Mouse (Mus musculus): ENCODE data around the gene Mfsd4b3. TPM values are rescaled to one million over a fixed set of nuclear protein-coding genes. Genes with fewer than 3 reads are reported as not detected.

The Mfsd4b3 gene
- total and polyA plus RNA-seq, 2 experiments from 2014 or later: 1.1 to 1.5 TPM

DNA sequence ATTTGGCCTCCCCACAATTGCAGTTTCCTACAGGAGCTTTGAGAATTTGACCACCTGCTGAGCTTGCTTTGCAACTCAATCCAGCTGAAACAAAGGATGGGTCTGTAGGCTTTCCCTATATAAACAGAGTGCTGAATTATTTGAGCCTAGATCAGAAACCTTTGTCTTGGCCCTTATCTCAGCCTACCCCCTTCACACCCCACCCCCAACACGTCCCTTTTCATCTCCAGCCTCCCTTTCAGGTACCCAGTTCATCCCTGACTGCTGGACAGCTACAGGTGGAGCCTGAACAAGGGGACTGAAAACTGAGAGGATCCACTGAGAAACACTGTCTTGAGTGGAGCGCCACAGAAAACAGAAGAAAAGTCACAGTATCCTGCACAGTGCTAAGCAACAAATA, 15.8 kb upstream of the Mfsd4b3 start:
- Histone ChIP-seq H3K4me3 (ENCODE audit: low read depth, low read length) (no peak overlapping the region), H3K4me2 (ENCODE audit: low read depth, low read length) (no peak overlapping the region), H3K4me1 (ENCODE audit: control insufficient read depth, insufficient read depth) (no peaks in the 10 kb centered on the region), H3K27ac (ENCODE audit: low read depth) (no peak overlapping the region), H3K9me3 (replicated peaks; ENCODE audit: control insufficient read depth, low read length) (peaks cover 7% of the 10 kb centered on the region; the same call in 1 of the 2 replicates), H3K9ac (replicated peaks; ENCODE audit: low read depth, low read length) (no peak overlapping the region), H3K27me3 (ENCODE audit: control insufficient read depth, insufficient read depth, low read length) (no peaks in the 10 kb centered on the region), H3K36me3 (replicated peaks; ENCODE audit: control insufficient read depth, insufficient read depth, low read length) (no peaks in the 10 kb centered on the region)
- WGBS: 40% methylated on average over 2 of the region's 2 CpGs
- TF ChIP-seq CTCF (IDR thresholded peaks at IDR 0.05; ENCODE audit: low read depth): no peak
- TF ChIP-seq EP300 (IDR thresholded peaks at IDR 0.05; ENCODE audit: low read depth): no peak
- no peak for DNase-seq (ENCODE audit: low spot score)
- ATAC-seq (ENCODE audit: insufficient read depth, low read depth): no peak

DNA sequence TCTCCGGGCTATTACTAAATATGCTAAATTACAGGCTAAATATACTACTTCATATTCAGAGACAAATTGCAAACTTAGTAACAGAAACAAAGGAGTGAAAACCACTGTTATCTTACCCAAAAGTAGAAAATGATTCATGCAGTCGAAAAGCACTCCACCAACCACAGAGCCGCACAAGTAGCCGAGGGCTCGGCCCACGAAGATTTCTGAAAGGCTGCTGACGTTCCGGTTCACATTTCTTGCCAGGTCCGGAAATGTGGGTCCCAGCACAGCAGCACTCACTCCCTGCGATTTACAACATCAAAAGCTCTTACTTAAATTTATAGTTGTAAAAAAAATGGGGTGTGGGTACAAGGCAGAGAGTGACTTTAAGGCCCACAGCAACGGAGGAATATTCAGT, 15.0 kb upstream of the Mfsd4b3 start:
- no peak for TF ChIP-seq CTCF (IDR thresholded peaks at IDR 0.05; ENCODE audit: low read depth)
- TF ChIP-seq EP300 (IDR thresholded peaks at IDR 0.05; ENCODE audit: low read depth): no peak
- Histone ChIP-seq H3K36me3 (replicated peaks; ENCODE audit: control insufficient read depth, insufficient read depth, low read length) (no peaks in the 10 kb centered on the region), H3K27me3 (ENCODE audit: control insufficient read depth, insufficient read depth, low read length) (no peaks in the 10 kb centered on the region), H3K4me3 (ENCODE audit: low read depth, low read length) (no peak overlapping the region), H3K4me2 (ENCODE audit: low read depth, low read length) (no peak overlapping the region), H3K27ac (ENCODE audit: low read depth) (no peak overlapping the region), H3K9me3 (replicated peaks; ENCODE audit: control insufficient read depth, low read length) (peaks cover 7% of the 10 kb centered on the region; the same call in 1 of the 2 replicates), H3K9ac (replicated peaks; ENCODE audit: low read depth, low read length) (no peak overlapping the region), H3K4me1 (ENCODE audit: control insufficient read depth, insufficient read depth) (no peaks in the 10 kb centered on the region)
- no peak for DNase-seq (ENCODE audit: low spot score)
- WGBS: 58% methylated on average over 11 of the region's 11 CpGs
- ATAC-seq (ENCODE audit: insufficient read depth, low read depth): no peak

DNA sequence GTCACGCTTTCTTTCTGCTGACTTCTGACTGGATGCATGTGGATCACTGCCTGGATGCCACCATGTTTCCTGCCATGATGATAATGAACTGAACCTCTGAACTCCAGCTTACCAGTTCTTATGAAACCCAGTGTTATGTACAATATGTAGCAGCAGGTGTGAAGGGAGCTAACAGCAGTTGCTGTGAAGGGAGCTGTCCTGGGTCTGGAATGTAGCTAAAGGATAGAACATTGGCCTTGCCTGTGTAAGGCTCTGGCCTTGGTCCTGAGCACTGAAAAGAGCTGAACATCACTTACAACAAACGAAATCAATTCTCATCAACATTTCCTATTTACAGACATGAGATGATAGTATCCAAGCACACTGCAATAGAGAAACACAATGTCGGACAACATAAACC, 7.6 kb upstream of the Mfsd4b3 start:
- no peak overlapping the region for H3K9ac ChIP-seq (replicated peaks; ENCODE audit: low read depth, low read length)
- no peak overlapping the region for H3K4me2 ChIP-seq (ENCODE audit: low read depth, low read length)
- ATAC-seq (ENCODE audit: insufficient read depth, low read depth): peak; percentile 72
- TF ChIP-seq CTCF (IDR thresholded peaks at IDR 0.05; ENCODE audit: low read depth) (no peak), EP300 (IDR thresholded peaks at IDR 0.05; ENCODE audit: low read depth) (no peak)
- H3K27me3 ChIP-seq (ENCODE audit: control insufficient read depth, insufficient read depth, low read length): no peaks in the 10 kb centered on the region
- H3K36me3 ChIP-seq (replicated peaks; ENCODE audit: control insufficient read depth, insufficient read depth, low read length): no peaks in the 10 kb centered on the region
- H3K9me3 ChIP-seq (replicated peaks; ENCODE audit: control insufficient read depth, low read length): no peaks in the 10 kb centered on the region
- H3K4me3 ChIP-seq (ENCODE audit: low read depth, low read length): no peak overlapping the region
- no peak overlapping the region for H3K27ac ChIP-seq (ENCODE audit: low read depth)
- WGBS: 70% methylated on average over 3 of the region's 3 CpGs
- peak; percentile 58 for DNase-seq (ENCODE audit: low spot score)
- no peaks in the 10 kb centered on the region for H3K4me1 ChIP-seq (ENCODE audit: control insufficient read depth, insufficient read depth)

DNA sequence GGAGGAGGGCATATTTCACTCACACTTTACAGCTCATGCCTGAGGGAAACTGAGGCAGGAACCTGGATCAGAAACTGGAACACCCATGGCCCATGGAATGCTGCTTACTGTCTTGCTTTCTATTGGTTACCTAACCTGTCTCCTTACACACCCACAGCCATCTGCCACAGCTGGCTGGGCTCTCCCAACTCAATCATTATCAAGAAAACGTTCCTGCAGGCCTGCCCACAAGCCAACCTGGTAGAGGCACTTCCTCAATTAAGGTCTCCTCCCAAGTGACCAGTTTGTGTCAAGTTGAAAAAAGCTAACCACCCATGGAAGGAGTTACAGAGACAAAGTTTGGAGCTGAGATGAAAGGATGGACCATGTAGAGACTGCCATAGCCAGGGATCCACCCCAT, 2.0 kb upstream of the Mfsd4b3 start:
- H3K4me3 ChIP-seq (ENCODE audit: low read depth, low read length): no peak overlapping the region
- no peak for ATAC-seq (ENCODE audit: insufficient read depth, low read depth)

DNA sequence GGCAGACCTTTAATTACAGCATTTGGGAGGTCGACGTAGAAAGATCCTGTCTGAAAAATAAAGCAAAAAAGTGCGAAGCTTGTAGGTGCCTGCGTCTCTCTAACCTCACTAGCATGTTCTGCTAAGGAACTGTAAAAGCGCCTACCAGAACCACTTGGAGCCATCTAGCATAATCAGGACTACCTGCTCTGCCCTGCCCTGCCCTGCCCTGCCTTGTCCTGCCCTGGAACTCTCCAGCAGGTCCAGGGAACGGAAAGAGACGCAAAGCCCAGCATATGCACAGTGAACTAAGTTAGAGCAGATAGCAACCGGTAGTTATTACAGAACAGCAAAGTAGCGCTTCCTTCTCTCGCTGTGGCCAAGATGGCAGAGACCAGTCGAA, 479 bp upstream of the Mfsd4b3 start:
- no peaks in the 10 kb centered on the region for H3K27me3 ChIP-seq (ENCODE audit: control insufficient read depth, insufficient read depth, low read length)
- 36% methylated on average over 11 of the region's 11 CpGs for WGBS
- H3K4me1 ChIP-seq (ENCODE audit: control insufficient read depth, insufficient read depth): peaks cover 9% of the 10 kb centered on the region
- no peaks in the 10 kb centered on the region for H3K36me3 ChIP-seq (replicated peaks; ENCODE audit: control insufficient read depth, insufficient read depth, low read length)
- no peak overlapping the region for H3K4me3 ChIP-seq (ENCODE audit: low read depth, low read length)
- H3K9ac ChIP-seq (replicated peaks; ENCODE audit: low read depth, low read length): no peak overlapping the region
- no peak overlapping the region for H3K27ac ChIP-seq (ENCODE audit: low read depth)
- no peak; the same call in 1 of the 2 replicates for ATAC-seq (ENCODE audit: insufficient read depth, low read depth)
- no peak for TF ChIP-seq CTCF (IDR thresholded peaks at IDR 0.05; ENCODE audit: low read depth)
- H3K4me2 ChIP-seq (ENCODE audit: low read depth, low read length): peak overlapping the region; percentile 87
- no peaks in the 10 kb centered on the region for H3K9me3 ChIP-seq (replicated peaks; ENCODE audit: control insufficient read depth, low read length)
- DNase-seq (ENCODE audit: low spot score): no peak

More for the DNA sequence above, 2.0 kb upstream of the Mfsd4b3 start:
- Histone ChIP-seq H3K27me3 (ENCODE audit: control insufficient read depth, insufficient read depth, low read length) (no peaks in the 10 kb centered on the region), H3K27ac (ENCODE audit: low read depth) (no peak overlapping the region), H3K4me1 (ENCODE audit: control insufficient read depth, insufficient read depth) (peaks cover 9% of the 10 kb centered on the region), H3K36me3 (replicated peaks; ENCODE audit: control insufficient read depth, insufficient read depth, low read length) (no peaks in the 10 kb centered on the region), H3K4me2 (ENCODE audit: low read depth, low read length) (no peak overlapping the region), H3K9ac (replicated peaks; ENCODE audit: low read depth, low read length) (no peak overlapping the region), H3K9me3 (replicated peaks; ENCODE audit: control insufficient read depth, low read length) (no peaks in the 10 kb centered on the region)
- TF ChIP-seq EP300 (IDR thresholded peaks at IDR 0.05; ENCODE audit: low read depth) (no peak), CTCF (IDR thresholded peaks at IDR 0.05; ENCODE audit: low read depth) (no peak)
- 31% methylated on average over 1 of the region's 1 CpGs for WGBS
- no peak for DNase-seq (ENCODE audit: low spot score)

DNA sequence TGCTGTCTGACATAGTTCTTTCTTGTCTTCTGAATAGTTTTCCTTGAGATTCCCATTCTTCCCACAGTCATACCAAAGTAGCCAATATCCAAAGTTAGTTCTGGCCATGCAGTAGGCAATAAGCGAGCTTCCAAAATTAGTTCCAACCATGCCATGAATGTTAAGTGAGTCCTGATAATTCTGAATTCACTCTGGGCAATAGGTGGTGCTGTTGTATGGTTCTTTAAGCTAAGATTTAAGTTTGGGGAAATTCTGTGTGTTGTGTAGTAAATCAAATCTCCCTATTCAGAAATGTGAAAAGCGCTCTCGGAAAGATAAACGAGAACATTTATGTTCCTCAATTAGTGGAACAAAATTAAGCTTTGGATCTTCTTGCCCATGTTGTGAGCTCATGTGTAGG, 1.7 kb downstream of the Mfsd4b3 start:
- Histone ChIP-seq H3K27ac (ENCODE audit: low read depth) (peak overlapping the region; percentile 78), H3K36me3 (replicated peaks; ENCODE audit: control insufficient read depth, insufficient read depth, low read length) (no peaks in the 10 kb centered on the region), H3K9me3 (replicated peaks; ENCODE audit: control insufficient read depth, low read length) (no peaks in the 10 kb centered on the region), H3K4me3 (ENCODE audit: low read depth, low read length) (no peak overlapping the region), H3K9ac (replicated peaks; ENCODE audit: low read depth, low read length) (no peak overlapping the region), H3K4me1 (ENCODE audit: control insufficient read depth, insufficient read depth) (peaks cover 9% of the 10 kb centered on the region), H3K4me2 (ENCODE audit: low read depth, low read length) (no peak overlapping the region), H3K27me3 (ENCODE audit: control insufficient read depth, insufficient read depth, low read length) (no peaks in the 10 kb centered on the region)
- 47% methylated on average over 4 of the region's 4 CpGs for WGBS
- TF ChIP-seq EP300 (IDR thresholded peaks at IDR 0.05; ENCODE audit: low read depth) (no peak), CTCF (IDR thresholded peaks at IDR 0.05; ENCODE audit: low read depth) (peak; percentile 60)
- DNase-seq (ENCODE audit: low spot score) (peak; percentile 82), ATAC-seq (ENCODE audit: insufficient read depth, low read depth) (no peak)

Measured in heart, postnatal 0 days (tissue).